Mouse (Mus musculus): ENCODE measurements around the gene Stk17b.
A peak's percentile ranks its signal among the peaks of the same experiment; 100 is the strongest.
"Not testable (repeated sequence)": the region's sequence is repeated elsewhere in the genome, so short reads cannot be mapped to it uniquely, and the experiment has no call there.

Stk17b gene

GRCm38 (mm10) chr1:53720601-53721351 is 64.2 kb downstream of the Stk17b start:
- DNase-seq, result no peak

GRCm38 (mm10) chr1:53715966-53716515 is 69.0 kb downstream of the Stk17b start:
- DNase-seq, result no peak

DNA sequence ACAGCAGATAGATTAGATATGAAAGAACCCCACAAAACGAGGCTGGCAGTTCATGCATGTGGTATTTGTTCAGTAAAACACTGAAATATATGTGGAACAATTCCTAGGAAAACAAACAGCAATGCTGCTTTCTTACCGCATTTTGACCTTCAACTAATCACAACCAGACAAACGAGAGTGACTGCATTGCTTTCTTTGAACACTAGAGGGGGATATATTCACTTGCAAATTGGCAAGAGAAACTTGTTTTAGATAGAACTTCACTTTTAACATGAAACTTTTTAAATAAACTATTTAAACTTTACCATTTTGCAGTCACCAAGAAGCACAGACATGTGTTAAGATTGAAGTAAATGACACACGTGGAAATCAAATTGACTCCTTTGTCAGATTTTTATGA is 69.6 kb downstream of the Stk17b start:
- peak; percentile 8 for DNase-seq

- DNase-seq, result not testable (repeated sequence)
Measured at GRCm38 (mm10) chr1:53713383-53713782, 71.6 kb downstream of the Stk17b start.

- no peak for DNase-seq
Measured at GRCm38 (mm10) chr1:53711069-53711468, 74.0 kb downstream of the Stk17b start.

DNA sequence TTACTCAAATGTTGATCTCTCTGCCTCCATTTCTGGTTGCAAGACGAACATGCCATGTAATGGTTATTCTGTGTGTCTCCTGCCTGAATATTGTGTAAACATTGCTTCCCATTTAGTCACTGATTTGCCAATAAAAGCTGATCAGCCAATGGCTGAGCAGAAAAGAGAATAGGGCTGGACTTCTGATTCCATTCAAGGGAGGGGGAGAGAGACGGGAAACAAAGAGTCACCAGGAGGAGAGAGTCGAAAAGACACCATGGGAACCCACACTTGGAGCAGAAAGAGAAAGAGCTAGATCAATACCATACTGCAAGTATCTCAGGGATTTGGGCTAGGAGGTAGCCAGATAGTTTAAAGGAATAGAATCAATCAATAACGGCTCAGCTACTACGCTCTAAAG is 75.4 kb downstream of the Stk17b start:
- not testable (repeated sequence) for DNase-seq

DNA sequence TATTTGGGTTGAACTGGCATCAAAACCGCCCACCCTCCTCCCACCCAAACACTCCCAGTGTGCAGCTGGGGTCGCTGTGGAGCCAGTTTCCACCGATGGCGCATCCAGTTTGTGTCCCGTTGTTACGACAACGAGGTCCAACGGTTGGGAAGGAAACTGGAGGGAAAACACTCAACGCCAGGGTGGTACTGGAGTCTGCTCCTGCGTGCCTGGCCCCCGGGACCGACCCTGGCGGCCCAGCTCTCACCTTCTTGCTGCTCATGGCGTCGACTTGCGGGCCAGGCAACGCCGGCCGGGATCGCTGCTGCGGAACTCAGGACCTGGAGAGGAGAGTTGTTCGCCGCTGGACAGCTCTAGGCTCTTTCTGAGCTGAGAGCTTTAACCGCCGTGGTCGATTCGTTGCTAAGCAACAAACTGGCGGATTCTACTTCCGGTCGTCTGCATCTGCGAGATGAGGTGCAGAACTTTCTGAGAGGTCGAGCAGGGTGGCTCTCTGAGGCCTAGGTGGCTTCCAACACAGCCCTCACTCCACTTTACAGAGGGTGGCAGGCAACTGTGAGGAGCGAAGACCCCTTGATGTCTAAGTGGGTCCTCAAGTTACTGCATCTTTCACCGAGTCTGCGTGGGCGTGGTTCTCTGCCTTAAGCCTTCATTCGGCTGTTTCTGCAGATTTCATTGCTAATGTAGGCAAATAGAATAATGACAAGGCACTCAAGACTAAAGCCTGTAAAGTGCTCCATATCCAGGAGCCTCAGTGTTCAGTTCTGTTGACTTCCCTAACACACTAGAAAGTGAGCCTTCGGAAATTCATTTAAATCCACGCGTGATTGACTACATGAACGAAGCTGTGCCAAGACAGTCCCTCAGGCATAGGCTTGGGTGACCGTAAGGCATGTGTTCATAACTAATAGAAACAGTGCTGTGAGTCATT is 78.3 kb downstream of the Stk17b start, which contains the start of gene Dnah7a:
TSS of gene Dnah7a (minus strand) at position 354 of the 931 bp plus-strand sequence.
- DNase-seq, result no peak
